Mouse (Mus musculus) small intestine, adult 2 months (tissue): ENCODE measurements around the gene Map4k2. TPM values are rescaled to one million over a fixed set of nuclear protein-coding genes. Genes with fewer than 3 reads are reported as not detected.

ENCODE experiments used
- H3K27ac ChIP-seq: fragments of 200-500 bp; 2 replicates; pipeline ENCODE4 v1.5.1; 2012; ENCODE audit warnings: low read depth, low read length, control low read depth, inconsistent platforms; ENCODE audit not compliant: insufficient read depth
- H3K27me3 ChIP-seq: fragments of 200-500 bp; 2 replicates; pipeline ENCODE4 v1.6.1; 2012; ENCODE audit warnings: mild to moderate bottlenecking, moderate library complexity, low read length, inconsistent platforms; ENCODE audit not compliant: control insufficient read depth, insufficient read depth
- H3K36me3 ChIP-seq: fragments of 200-500 bp; 2 replicates; pipeline ENCODE4 v1.6.1; 2012; ENCODE audit warnings: mild to moderate bottlenecking, low read length, control low read depth, inconsistent platforms; ENCODE audit not compliant: control insufficient read depth, insufficient read depth
- H3K4me1 ChIP-seq: fragments of 200-500 bp; 2 replicates; pipeline ENCODE4 v1.6.1; 2012; ENCODE audit warnings: low read length, inconsistent platforms, mixed read lengths; ENCODE audit not compliant: control insufficient read depth, insufficient read depth, insufficient read length
- H3K4me3 ChIP-seq: fragments of 200-500 bp; 2 replicates; pipeline ENCODE4 v1.5.1; 2012; ENCODE audit warnings: low read depth, mild to moderate bottlenecking, control low read depth, inconsistent platforms, low read length, moderate library complexity
- CTCF ChIP-seq: fragments of 200-500 bp; IDR thresholded peaks from 2 replicates; pipeline ENCODE4 v1.5.1; 2012; ENCODE audit warnings: low read depth, mild to moderate bottlenecking, control low read depth, inconsistent platforms, low read length, moderate library complexity, mixed read lengths; ENCODE audit not compliant: insufficient replicate concordance, insufficient read length; ENCODE audit errors: extremely low read depth
- POLR2A ChIP-seq: fragments of 200-500 bp; IDR thresholded peaks from 2 replicates; pipeline ENCODE4 v1.6.1; 2012; ENCODE audit warnings: low read depth, mild to moderate bottlenecking, control low read depth, inconsistent platforms, low read length, moderate library complexity
- WGBS: fragments of 180-500 bp; shearing (Covaris S2); methylation state at CpG from one replicate; pipeline ENCODE4 v1.1.7; 2018; 5-methylcytosine and 5-hydroxymethylcytosine counted together
- polyA plus RNA-seq: library from polyadenylated mRNA; depleted of rRNA; stranded (reverse); fragments of >200 nt; gene quantifications from 2 replicates; pipeline ENCODE4 v1.2.3, GENCODE M21; 2012; rRNA removed

Map4k2 gene
- 41.0 and 77.3 TPM in 2 replicates for polyA plus RNA-seq

GRCm38 (mm10) chr19:6340524-6341452 lies at the start of gene Map4k2:
Map4k2 (plus strand) TSS chr19:6341135.
- peaks cover 24% of the 10 kb centered on the region for H3K36me3 ChIP-seq
- H3K4me3 ChIP-seq, result peak within 1 kb of the TSS; percentile 93
- peak within 1 kb of the TSS; percentile 52 for H3K27ac ChIP-seq
- 2% methylated on average over 72 of the region's 72 CpGs for WGBS
- TF ChIP-seq POLR2A (no peak; the same call in 1 of the 2 replicates), CTCF (0 out of 2 replicates have a peak, but pooled peaks have one; percentile 9)
- H3K4me1 ChIP-seq, result peaks cover 21% of the 10 kb centered on the region
- no peaks in the 10 kb centered on the region for H3K27me3 ChIP-seq

- WGBS, result 90% methylated on average over 5 of the region's 5 CpGs
- no peaks in the 10 kb centered on the region for H3K27me3 ChIP-seq
- no peak for TF ChIP-seq CTCF
- TF ChIP-seq POLR2A, result no peak
- H3K4me1 ChIP-seq, result peaks cover 44% of the 10 kb centered on the region
- H3K36me3 ChIP-seq, result peaks cover 56% of the 10 kb centered on the region
- no peak overlapping the region for H3K4me3 ChIP-seq
- H3K27ac ChIP-seq, result peak overlapping the region; percentile 98
Measured at GRCm38 (mm10) chr19:6292262-6292661, 48.7 kb upstream of the Map4k2 start.

- Histone ChIP-seq H3K36me3 (peaks cover 65% of the 10 kb centered on the region), H3K27me3 (no peaks in the 10 kb centered on the region), H3K4me3 (no peak overlapping the region), H3K27ac (peak overlapping the region; percentile 72; the same call in 1 of the 2 replicates), H3K4me1 (peaks cover 55% of the 10 kb centered on the region)
- TF ChIP-seq POLR2A (no peak), CTCF (no peak)
- WGBS, result 93% methylated on average over 17 of the region's 17 CpGs
Measured at GRCm38 (mm10) chr19:6294301-6294700, 46.6 kb upstream of the Map4k2 start.

- 74% methylated on average over 5 of the region's 5 CpGs for WGBS
- H3K36me3 ChIP-seq, result peaks cover 67% of the 10 kb centered on the region
- no peaks in the 10 kb centered on the region for H3K27me3 ChIP-seq
- peak overlapping the region; percentile 65 for H3K27ac ChIP-seq
- TF ChIP-seq CTCF, result no peak
- TF ChIP-seq POLR2A, result no peak
- H3K4me1 ChIP-seq, result peaks cover 49% of the 10 kb centered on the region
- no peak overlapping the region for H3K4me3 ChIP-seq
Measured at GRCm38 (mm10) chr19:6296551-6297210, 44.3 kb upstream of the Map4k2 start.

- Histone ChIP-seq H3K36me3 (peaks cover 65% of the 10 kb centered on the region), H3K4me3 (no peak overlapping the region), H3K27me3 (no peaks in the 10 kb centered on the region), H3K27ac (peak overlapping the region; percentile 71), H3K4me1 (peaks cover 40% of the 10 kb centered on the region)
- whole genome bisulfite sequencing, result 66% methylated on average over 9 of the region's 9 CpGs
- no peak for TF ChIP-seq CTCF
- no peak for TF ChIP-seq POLR2A
Measured at GRCm38 (mm10) chr19:6297641-6298040, 43.3 kb upstream of the Map4k2 start.

GRCm38 (mm10) chr19:6299003-6299402 lies 41.9 kb upstream of the Map4k2 start:
- no peak for TF ChIP-seq POLR2A
- no peak for TF ChIP-seq CTCF
- no peak overlapping the region for H3K4me3 ChIP-seq
- 73% methylated on average over 4 of the region's 4 CpGs for WGBS
- peak overlapping the region; percentile 21; the same call in 1 of the 2 replicates for H3K27ac ChIP-seq
- peaks cover 59% of the 10 kb centered on the region for H3K36me3 ChIP-seq
- H3K27me3 ChIP-seq, result no peaks in the 10 kb centered on the region
- H3K4me1 ChIP-seq, result peaks cover 34% of the 10 kb centered on the region
